Mouse (Mus musculus) lung, embryonic 14.5 days (tissue): ENCODE measurements around the gene Gtdc1. TPM values are rescaled to one million over a fixed set of nuclear protein-coding genes. Genes with fewer than 3 reads are reported as not detected.

Experiments
- ATAC-seq: fragments of 200-750 bp; cut with Nextera tagmentation; 2 replicates; pipeline ENCODE4 v1.8.0; 2017; ENCODE audit warnings: mild to moderate bottlenecking, moderate TSS enrichment, moderate library complexity; ENCODE audit not compliant: insufficient read depth
- DNase-seq: peaks from one replicate; pipeline ENCODE4 v3.0.0-alpha.2; 2015
- H3K27ac ChIP-seq: fragments of 300-500 bp; sonication (generic); 2 replicates; pipeline ENCODE4 v1.5.1; 2014; ENCODE audit warnings: low read depth, mild to moderate bottlenecking, moderate library complexity
- H3K27me3 ChIP-seq: fragments of 300-500 bp; sonication (generic); 2 replicates; pipeline ENCODE4 v1.6.1; 2014; ENCODE audit warnings: low read length, control low read depth; ENCODE audit not compliant: insufficient read depth
- H3K36me3 ChIP-seq: fragments of 300-500 bp; sonication (generic); 2 replicates; pipeline ENCODE4 v1.6.1; 2014; ENCODE audit warnings: control low read depth; ENCODE audit not compliant: insufficient read depth
- H3K4me1 ChIP-seq: fragments of 300-500 bp; sonication (generic); 2 replicates; pipeline ENCODE4 v1.6.1; 2014; ENCODE audit warnings: antibody characterized with exemption, control low read depth; ENCODE audit not compliant: insufficient read depth
- H3K4me2 ChIP-seq: fragments of 300-500 bp; sonication (generic); 2 replicates; pipeline ENCODE4 v1.6.1; 2014; ENCODE audit warnings: mild to moderate bottlenecking
- H3K4me3 ChIP-seq: fragments of 300-500 bp; sonication (generic); 2 replicates; pipeline ENCODE4 v1.5.1; 2014; ENCODE audit warnings: low read depth, low read length
- H3K9ac ChIP-seq: fragments of 300-500 bp; sonication (generic); 2 replicates; pipeline ENCODE4 v1.6.1; 2014
- H3K9me3 ChIP-seq: fragments of 300-500 bp; sonication (generic); 2 replicates; pipeline ENCODE4 v1.6.1; 2016; ENCODE audit warnings: low read depth, low read length, control low read depth
- CTCF ChIP-seq: IDR thresholded peaks from 2 replicates; pipeline ENCODE4 v1.5.1; 2016; ENCODE audit warnings: antibody characterized with exemption, low read depth
- WGBS: fragments of 180-500 bp; shearing (Covaris S2); extraction: QIAGEN DNeasy Blood & Tissue Kit; methylation state at CpG from one replicate; pipeline ENCODE4 v1.1.7; 2014; 5-methylcytosine and 5-hydroxymethylcytosine counted together
- polyA plus RNA-seq: library from polyadenylated mRNA; unstranded; fragments of >200 nt; fragmentation: Nextera tagmentation; extraction: Ambion mirVana; gene quantifications from 2 replicates; pipeline ENCODE4 v1.2.1, GENCODE M21; 2014

Gtdc1 gene
- polyA plus RNA-seq, 1 experiment from 2014 or later = 14.2 TPM

GRCm38 (mm10) chr2:44916286-44916685 is 11.2 kb downstream of the Gtdc1 start:
- ATAC-seq (no peak), DNase-seq (no peak)
- Histone ChIP-seq H3K27me3 (no peaks in the 10 kb centered on the region), H3K4me1 (no peaks in the 10 kb centered on the region), H3K27ac (no peak overlapping the region), H3K9ac (no peak overlapping the region), H3K4me3 (no peak overlapping the region), H3K9me3 (no peaks in the 10 kb centered on the region), H3K36me3 (no peaks in the 10 kb centered on the region), H3K4me2 (no peak overlapping the region)
- TF ChIP-seq CTCF = no peak

- no peak for TF ChIP-seq CTCF
- ATAC-seq (no peak), DNase-seq (peak; percentile 7)
- H3K27ac ChIP-seq = no peak overlapping the region
- 94% methylated on average over 1 of the region's 1 CpGs for WGBS
- no peak overlapping the region for H3K9ac ChIP-seq
- H3K4me2 ChIP-seq = no peak overlapping the region
- no peaks in the 10 kb centered on the region for H3K27me3 ChIP-seq
- H3K36me3 ChIP-seq = no peaks in the 10 kb centered on the region
- no peak overlapping the region for H3K4me3 ChIP-seq
- no peaks in the 10 kb centered on the region for H3K4me1 ChIP-seq
- H3K9me3 ChIP-seq = no peaks in the 10 kb centered on the region
Observed at GRCm38 (mm10) chr2:44897801-44898200, 29.7 kb downstream of the Gtdc1 start.

DNA sequence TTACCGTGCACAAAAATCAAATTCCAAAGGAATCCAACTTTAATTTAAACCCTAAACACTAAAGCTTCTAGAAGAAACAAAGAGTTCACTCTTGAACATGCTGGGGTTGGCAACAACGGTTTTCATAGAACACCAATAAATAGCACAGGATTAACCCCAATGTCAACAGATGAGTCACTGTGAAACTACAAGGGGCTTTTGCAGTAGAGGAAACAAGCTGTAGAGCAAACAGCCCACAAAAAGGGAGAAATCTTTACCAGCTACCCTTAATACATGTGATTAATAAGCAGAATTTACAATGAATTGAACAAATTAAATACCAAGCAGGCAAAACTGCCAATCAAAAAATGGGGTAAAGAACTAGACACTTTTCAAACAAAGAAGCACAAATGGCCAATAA is 53.7 kb downstream of the Gtdc1 start:
- TF ChIP-seq CTCF = no peak
- Histone ChIP-seq H3K27me3 (no peaks in the 10 kb centered on the region), H3K9me3 (no peaks in the 10 kb centered on the region), H3K9ac (no peak overlapping the region), H3K4me3 (no peak overlapping the region), H3K4me2 (no peak overlapping the region), H3K27ac (no peak overlapping the region), H3K36me3 (no peaks in the 10 kb centered on the region), H3K4me1 (no peaks in the 10 kb centered on the region)
- ATAC-seq (no peak), DNase-seq (no peak)
- WGBS = 76% methylated on average over 2 of the region's 2 CpGs

DNA sequence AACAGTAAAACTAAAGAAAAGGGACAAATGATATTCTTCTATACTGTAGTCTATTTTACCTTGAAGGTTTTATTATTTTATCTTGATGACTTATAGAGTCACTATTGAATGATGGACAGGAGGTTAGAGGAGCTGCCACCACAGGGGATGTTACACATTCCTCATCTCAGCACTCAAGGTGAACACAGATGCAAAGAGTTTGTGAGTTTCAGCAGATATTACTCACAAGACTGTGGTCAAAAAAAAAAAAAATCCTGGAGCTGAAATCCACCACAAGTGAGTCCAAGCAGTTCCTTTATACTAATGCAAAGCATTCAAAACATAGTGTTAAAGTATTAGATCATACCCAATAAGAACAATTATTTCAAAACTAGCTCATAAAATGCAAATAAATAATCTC is 62.7 kb downstream of the Gtdc1 start:
- TF ChIP-seq CTCF = no peak
- ATAC-seq (no peak), DNase-seq (no peak)
- no peaks in the 10 kb centered on the region for H3K9me3 ChIP-seq
- no peaks in the 10 kb centered on the region for H3K36me3 ChIP-seq
- H3K27me3 ChIP-seq = no peaks in the 10 kb centered on the region
- H3K9ac ChIP-seq = no peak overlapping the region
- H3K4me2 ChIP-seq = no peak overlapping the region
- no peaks in the 10 kb centered on the region for H3K4me1 ChIP-seq
- H3K4me3 ChIP-seq = no peak overlapping the region
- H3K27ac ChIP-seq = no peak overlapping the region

DNA sequence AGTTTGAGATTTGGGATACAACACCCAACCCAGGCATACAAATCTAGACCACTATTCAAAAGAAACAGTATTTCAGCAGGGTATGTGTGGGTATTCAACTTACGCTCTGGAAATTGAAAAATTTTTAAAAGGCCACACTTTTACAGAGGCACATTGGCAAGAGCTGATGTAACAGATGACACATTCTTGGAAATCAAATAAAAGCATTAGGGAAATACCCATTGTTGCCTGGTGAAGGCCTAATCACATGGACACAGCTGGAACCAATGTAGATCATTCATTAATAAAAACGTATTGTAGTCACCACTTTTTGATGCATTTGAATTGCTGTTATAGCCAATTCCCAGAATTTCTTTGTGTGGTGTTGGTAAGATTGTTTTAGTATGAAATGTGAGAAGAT is 73.0 kb downstream of the Gtdc1 start:
- Histone ChIP-seq H3K36me3 (0 out of 2 replicates have a peak, but pooled peaks cover 7% of the 10 kb centered on the region), H3K9ac (no peak overlapping the region), H3K9me3 (peaks cover 8% of the 10 kb centered on the region; the same call in 1 of the 2 replicates), H3K27ac (no peak overlapping the region), H3K4me1 (no peaks in the 10 kb centered on the region), H3K4me3 (no peak overlapping the region), H3K4me2 (no peak overlapping the region), H3K27me3 (no peaks in the 10 kb centered on the region)
- TF ChIP-seq CTCF = no peak
- DNase-seq (no peak), ATAC-seq (no peak)
- whole genome bisulfite sequencing = 83% methylated on average over 2 of the region's 2 CpGs

- H3K27ac ChIP-seq = no peak overlapping the region
- H3K9me3 ChIP-seq = peaks cover 8% of the 10 kb centered on the region; the same call in 1 of the 2 replicates
- no peaks in the 10 kb centered on the region for H3K4me1 ChIP-seq
- no peak for DNase-seq
- H3K36me3 ChIP-seq = 0 out of 2 replicates have a peak, but pooled peaks cover 7% of the 10 kb centered on the region
- no peak for TF ChIP-seq CTCF
- H3K9ac ChIP-seq = no peak overlapping the region
- no peak for ATAC-seq
- H3K27me3 ChIP-seq = no peaks in the 10 kb centered on the region
- H3K4me3 ChIP-seq = no peak overlapping the region
- H3K4me2 ChIP-seq = no peak overlapping the region
Observed at GRCm38 (mm10) chr2:44849666-44850065, 77.8 kb downstream of the Gtdc1 start.

- no peak for ATAC-seq
- 70% methylated on average over 1 of the region's 1 CpGs for WGBS
- no peak for TF ChIP-seq CTCF
- Histone ChIP-seq H3K36me3 (0 out of 2 replicates have a peak, but pooled peaks cover 7% of the 10 kb centered on the region), H3K4me2 (no peak overlapping the region), H3K27ac (no peak overlapping the region), H3K9me3 (peaks cover 8% of the 10 kb centered on the region; the same call in 1 of the 2 replicates), H3K4me1 (no peaks in the 10 kb centered on the region), H3K9ac (no peak overlapping the region), H3K27me3 (no peaks in the 10 kb centered on the region), H3K4me3 (no peak overlapping the region)
- peak; percentile 46 for DNase-seq
Observed at GRCm38 (mm10) chr2:44848156-44848555, 79.3 kb downstream of the Gtdc1 start.

GRCm38 (mm10) chr2:44845424-44845823 is 82.0 kb downstream of the Gtdc1 start:
- no peaks in the 10 kb centered on the region for H3K4me1 ChIP-seq
- 84% methylated on average over 4 of the region's 4 CpGs for WGBS
- no peaks in the 10 kb centered on the region for H3K36me3 ChIP-seq

More at GRCm38 (mm10) chr2:44845424-44845823, 82.0 kb downstream of the Gtdc1 start:
- no peak overlapping the region for H3K9ac ChIP-seq
- H3K4me3 ChIP-seq = no peak overlapping the region
- TF ChIP-seq CTCF = no peak
- no peaks in the 10 kb centered on the region for H3K9me3 ChIP-seq
- ATAC-seq (no peak), DNase-seq (no peak)
- no peak overlapping the region for H3K27ac ChIP-seq
- no peak overlapping the region for H3K4me2 ChIP-seq
- no peaks in the 10 kb centered on the region for H3K27me3 ChIP-seq
